Mouse (Mus musculus): ENCODE measurements around the gene Phf1.

- TF ChIP-seq POLR2A (IDR thresholded peaks at IDR 0.05; ENCODE audit: insufficient read depth, low read depth, low read length): no peak
- peak; percentile 91 for TF ChIP-seq CTCF (IDR thresholded peaks at IDR 0.05; ENCODE audit: insufficient read depth, low read depth, low read length)
Observed at GRCm38 (mm10) chr17:26886047-26886749, 46.7 kb upstream of the Phf1 start.
